Mouse (Mus musculus) megakaryocyte, embryonic 14.5 days (primary cell): ENCODE measurements around the gene Kcnip2.

Experiments
- FLI1 ChIP-seq: IDR thresholded peaks from 2 replicates; pipeline ENCODE4 v1.6.1; 2012; ENCODE audit warnings: low read length, inconsistent platforms, mixed read lengths
- GATA1 ChIP-seq: IDR thresholded peaks from 3 replicates; pipeline ENCODE4 v1.6.1; 2012; ENCODE audit warnings: mixed read lengths, low read length, inconsistent platforms, borderline replicate concordance

DNA sequence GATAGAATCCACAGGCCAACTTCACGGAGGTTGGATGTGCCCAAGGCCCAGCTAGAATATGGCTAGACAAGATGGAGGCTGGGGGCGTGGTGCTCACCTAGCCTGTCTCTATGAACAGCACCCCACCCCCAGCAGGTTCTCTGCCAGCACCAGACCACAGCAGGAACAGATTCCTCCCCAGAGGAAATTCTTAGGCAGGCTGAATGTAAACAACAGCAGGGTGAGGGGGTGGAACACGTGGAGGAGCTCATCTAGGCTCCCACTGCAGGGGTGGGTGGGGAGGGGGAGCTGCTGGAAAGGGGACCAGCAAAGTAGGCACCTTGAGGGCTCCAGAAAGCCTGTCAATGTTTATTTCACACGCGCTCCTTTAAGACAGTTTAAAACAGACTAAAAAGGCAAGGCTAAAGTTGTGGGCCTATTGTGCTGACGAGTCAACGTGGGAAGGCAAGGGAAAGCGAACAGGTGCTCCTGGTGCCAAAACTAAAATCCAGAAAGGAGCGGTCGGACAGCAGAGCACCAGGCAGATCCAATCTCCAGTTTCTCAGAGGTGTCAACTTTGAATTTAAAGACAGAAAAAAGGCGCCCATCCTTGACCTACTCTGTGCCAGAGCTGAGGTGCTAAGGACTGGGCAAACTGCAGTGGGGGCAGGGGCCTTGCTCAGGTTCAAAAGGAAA is 2.1 kb upstream of the Kcnip2 start:
- TF ChIP-seq GATA1 (no peak), FLI1 (no peak)
